Mouse (Mus musculus): ENCODE measurements around the gene Kcnn4.
"Not testable (repeated sequence)": the region's sequence is repeated elsewhere in the genome, so short reads cannot be mapped to it uniquely, and the experiment has no call there.

Kcnn4 gene

DNA sequence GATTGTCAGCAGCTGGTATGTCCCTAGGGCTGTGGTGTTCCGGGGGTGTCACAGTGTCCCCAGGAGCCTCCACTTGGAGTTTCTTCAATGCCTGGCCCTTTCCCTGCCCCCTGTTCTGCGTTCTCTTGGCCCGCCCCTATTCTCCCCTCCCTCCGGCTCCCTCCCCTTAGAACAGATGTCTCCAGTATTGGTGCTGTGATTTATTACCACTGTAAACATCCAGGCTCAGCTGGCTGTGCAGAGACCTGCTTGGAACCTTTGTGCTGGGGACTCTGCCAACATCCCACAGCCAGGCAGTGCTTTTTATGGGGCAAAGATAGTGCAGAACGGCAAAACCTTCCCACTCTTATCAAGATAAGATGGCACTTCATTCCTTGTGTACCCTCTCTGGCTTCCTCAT, 21.0 kb downstream of the Kcnn4 start:
- in situ Hi-C loops (cut with MboI), result no loop called here

DNA sequence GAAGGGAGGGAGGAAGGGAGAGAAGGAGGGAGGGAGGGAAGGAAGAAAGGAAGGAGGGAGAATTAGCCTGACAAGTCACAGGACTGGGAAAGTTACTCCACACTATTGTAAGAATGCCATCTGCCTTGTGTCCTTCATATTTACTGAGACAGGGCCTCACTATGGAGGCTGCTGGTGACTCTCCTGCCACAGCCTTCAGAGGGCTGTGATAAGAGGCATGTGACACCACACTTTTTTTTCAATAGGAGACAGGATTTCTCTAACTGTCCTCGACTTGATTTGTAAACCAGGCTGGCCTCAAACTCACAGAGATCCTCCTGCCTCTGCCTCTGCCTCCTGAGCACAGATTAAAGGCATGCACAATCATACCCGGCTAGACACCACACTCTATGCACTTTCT, 21.6 kb downstream of the Kcnn4 start:
- in situ Hi-C loops (cut with MboI), result no loop called here

DNA sequence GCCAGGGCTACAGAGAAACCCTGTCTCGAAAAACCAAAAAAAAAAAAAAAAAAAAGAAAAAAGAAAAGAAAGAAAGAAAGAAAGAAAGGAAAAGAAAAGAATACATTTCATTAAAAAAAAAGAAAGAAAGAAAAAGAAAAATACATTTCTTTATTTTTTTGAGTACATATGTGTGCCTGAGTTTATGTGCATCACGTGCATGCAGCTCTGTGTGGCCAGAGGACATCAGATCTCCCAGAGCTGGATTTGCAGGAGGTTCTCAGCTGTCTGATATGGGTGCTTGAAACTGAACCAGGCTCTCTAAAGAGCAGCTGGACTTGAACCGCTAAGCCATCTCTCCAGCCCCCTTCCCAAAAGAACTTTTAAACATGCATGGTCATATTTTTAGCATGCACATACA, 24.0 kb downstream of the Kcnn4 start:
- in situ Hi-C loops (cut with MboI), result no loop called here

GRCm38 (mm10) chr7:24394475-24395161, 24.6 kb downstream of the Kcnn4 start:
- in situ Hi-C loops (cut with MboI), result no loop called here

DNA sequence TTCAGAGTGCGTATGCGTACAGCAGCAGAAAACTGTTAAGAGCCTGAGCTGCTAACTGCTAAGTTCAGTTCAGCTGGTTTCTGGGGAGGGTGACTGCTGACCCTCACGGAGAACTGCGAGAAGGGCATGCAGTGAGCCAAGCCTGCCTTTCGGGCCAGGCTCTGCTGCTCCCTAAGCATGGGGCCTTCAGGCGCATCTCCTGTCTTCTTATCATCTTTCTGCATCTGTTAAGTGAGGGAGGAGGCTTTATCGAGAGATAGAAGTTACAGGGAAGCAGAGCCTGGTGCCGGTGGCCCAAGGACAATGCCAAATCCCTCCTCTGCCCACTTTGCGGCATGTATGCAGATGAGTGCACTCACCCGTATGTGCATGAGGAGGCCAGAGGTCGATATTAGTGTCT, 26.8 kb downstream of the Kcnn4 start:
- in situ Hi-C loops (cut with MboI), result no loop called here

- in situ Hi-C loops (cut with MboI), result no loop called here
Observed at GRCm38 (mm10) chr7:24398364-24398913, 28.4 kb downstream of the Kcnn4 start.

- in situ Hi-C loops (cut with MboI), result no loop called here
Observed at GRCm38 (mm10) chr7:24399256-24400081, 29.4 kb downstream of the Kcnn4 start, which contains the start of gene Smg9. TSS of gene Smg9 (plus strand) at chr7:24399619.

DNA sequence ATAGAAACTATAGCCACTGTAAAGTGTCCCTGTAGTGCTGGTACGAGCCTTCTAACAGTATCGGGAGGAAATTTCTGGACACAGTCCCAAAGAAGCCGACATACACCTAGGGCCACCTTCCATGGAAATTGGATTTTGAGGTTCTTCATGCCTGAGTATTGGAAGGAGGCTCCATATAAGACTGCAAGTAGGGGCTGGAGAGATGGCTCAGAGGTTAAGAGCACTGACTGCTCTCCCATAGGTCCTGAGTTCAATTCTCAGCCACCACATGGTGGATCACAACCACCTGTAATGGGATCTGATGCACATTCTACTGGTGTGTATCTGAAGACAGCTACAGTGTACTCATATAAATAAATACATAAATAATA, 30.0 kb downstream of the Kcnn4 start:
- in situ Hi-C loops (cut with MboI), result no loop called here

- in situ Hi-C loops (cut with MboI), result not testable (repeated sequence)
Observed at GRCm38 (mm10) chr7:24400489-24400888, 30.4 kb downstream of the Kcnn4 start.

DNA sequence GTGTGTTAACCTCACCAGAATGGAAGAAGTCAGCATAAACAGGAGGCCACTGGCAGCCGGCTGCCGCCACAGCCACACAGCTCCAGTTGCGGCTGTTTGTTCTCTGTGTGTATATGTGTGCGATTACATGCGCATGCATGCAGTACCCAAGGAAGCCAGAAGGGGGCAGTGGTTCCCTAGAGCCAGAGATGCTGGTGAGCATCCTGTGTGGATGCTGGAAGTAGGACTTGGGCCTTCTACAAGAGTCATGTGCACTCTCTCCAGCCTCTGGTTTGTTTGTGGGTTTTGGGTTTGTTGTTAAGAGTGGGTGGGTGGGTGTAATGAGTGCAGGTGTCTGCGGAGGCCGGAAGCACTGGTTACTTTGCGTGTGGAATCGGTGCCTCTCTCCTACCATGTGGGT, 32.8 kb downstream of the Kcnn4 start:
- in situ Hi-C loops (cut with MboI), result no loop called here

GRCm38 (mm10) chr7:24405649-24406048, 35.6 kb downstream of the Kcnn4 start:
- in situ Hi-C loops (cut with MboI), result no loop called here

DNA sequence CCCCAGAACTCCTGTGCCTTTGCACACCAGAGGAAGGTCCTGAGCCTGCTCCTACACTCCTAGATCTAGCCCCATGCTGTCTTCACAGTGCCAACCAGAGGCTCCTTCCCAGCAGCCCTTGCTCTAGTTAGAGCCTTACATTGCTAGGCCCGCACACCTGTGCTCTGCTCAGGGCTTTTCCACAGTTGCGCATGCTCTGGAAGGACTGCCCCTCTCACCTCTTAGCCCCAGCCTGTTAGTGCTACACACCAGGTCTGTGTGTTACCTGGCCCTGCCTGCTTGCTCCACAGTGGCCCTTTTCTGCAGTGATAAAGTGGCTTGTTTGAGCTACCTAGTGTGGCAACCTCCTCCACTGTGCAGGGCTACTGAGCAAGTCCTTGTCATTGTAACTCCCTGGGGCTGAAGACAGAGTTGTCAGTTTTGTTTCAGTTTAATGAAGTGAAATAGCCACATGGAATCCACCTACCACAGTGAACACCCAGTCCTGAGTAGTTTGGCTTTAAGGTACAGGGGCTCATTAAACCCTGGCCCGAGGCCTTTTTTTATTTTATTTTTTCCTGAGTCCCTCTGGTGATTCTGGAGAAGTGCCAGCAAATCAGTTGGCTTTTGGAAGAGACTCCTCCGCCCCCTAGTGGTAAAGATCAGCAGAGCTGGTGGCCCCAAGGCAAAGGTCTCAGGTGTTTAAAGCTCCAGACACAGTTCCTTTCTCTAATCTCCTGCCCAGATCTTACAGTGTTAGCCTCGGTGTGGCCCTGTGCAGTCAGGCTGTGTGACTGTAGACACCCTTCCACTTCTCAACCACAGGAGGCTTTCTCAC, 36.7 kb downstream of the Kcnn4 start:
- in situ Hi-C loops (cut with MboI), result no loop called here

GRCm38 (mm10) chr7:24408186-24408585, 38.1 kb downstream of the Kcnn4 start:
- in situ Hi-C loops (cut with MboI), result no loop called here

GRCm38 (mm10) chr7:24410123-24410522, 40.1 kb downstream of the Kcnn4 start:
- in situ Hi-C loops (cut with MboI), result no loop called here

DNA sequence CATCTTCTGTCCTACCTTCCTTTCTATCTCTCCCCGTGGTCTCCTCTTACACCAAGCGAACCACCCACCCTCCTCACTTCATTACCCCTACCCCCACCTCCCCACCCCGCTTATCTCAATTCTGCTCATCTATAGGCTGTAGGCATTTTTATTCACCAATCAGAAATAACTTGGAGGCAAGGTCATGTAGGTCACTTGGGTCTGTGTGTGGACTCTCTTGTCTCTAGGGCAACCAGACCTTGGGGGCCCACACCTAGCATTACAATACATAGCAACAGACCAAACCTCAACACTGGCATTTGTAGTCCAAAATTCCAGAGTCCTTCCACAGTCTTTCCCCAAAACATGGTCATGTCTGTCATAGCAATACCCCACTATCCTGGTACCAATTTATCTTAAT, 40.8 kb downstream of the Kcnn4 start:
- in situ Hi-C loops (cut with MboI), result no loop called here

DNA sequence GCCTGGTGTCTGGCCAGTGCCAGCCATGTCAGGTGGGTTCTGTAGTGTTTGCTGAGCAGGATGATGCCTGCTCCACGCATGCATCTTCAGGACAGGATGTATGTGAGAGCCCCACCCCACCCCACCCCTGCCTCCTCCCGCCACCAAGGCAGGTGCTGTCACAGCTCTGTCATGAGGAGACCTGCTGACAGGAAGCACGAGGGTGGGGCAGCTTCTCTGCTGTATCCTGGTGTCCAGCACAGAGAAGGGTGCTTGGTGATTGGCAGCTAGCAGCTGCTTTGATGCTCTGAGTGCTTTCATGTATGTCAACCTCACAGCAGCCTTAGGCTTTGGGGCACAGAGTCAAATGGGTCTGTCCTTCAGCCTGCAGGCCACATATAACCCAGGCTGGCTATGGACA, 43.6 kb downstream of the Kcnn4 start:
- in situ Hi-C loops (cut with MboI), result no loop called here

- in situ Hi-C loops (cut with MboI), result no loop called here
Observed at GRCm38 (mm10) chr7:24415261-24415660, 45.2 kb downstream of the Kcnn4 start.

DNA sequence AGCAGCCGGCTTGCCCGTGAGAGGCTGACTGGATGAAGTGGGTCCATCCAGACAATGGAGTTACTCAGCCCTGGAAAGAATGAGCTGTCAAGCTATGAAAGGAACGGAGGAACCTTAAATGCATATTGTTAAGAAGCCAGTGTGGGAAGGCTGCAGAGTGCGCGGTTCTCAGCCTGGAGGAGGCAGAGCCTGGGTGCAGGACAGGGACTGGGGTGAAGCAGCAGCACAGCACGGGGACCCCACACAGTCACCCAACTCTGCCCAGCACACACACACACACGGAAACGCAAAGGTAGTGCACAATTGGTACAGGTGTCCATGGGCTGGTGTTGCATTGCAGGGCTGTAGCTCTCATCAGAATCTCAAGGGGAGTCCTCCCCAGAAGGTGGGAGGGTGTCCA, 49.5 kb downstream of the Kcnn4 start:
- in situ Hi-C loops (cut with MboI), result no loop called here

- in situ Hi-C loops (cut with MboI), result no loop called here
Observed at GRCm38 (mm10) chr7:24421648-24422047, 51.6 kb downstream of the Kcnn4 start.

DNA sequence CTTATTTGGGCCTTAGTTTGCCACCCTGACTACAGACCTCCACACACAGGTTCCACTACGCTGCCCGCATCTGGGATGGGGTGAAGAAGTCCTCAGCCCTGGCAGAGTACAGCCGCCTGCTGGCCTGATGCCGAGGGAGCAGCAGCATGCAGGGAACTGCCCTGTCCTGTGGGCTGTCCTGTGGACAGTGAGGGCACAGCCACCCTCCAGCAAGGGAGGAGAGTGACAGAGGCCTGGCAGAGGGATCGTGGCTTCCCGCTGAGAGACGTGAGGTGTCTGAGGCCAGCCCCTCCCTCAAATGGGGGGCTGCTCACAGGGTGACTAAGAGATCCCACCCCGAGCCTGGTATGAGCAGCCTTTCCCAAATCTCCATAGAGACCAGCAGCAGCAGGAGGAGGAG, 52.2 kb downstream of the Kcnn4 start:
- in situ Hi-C loops (cut with MboI), result no loop called here

GRCm38 (mm10) chr7:24423107-24423763, 53.2 kb downstream of the Kcnn4 start:
- in situ Hi-C loops (cut with MboI), result no loop called here

Data from mature B cell (primary cell).